Mouse (Mus musculus): Measurements from ENCODE around the gene Arhgap31.

Arhgap31 gene

GRCm38 (mm10) chr16:38651306-38651705, 61.8 kb downstream of the Arhgap31 start:
- DNase-seq (ENCODE audit: low read depth): no peak

- DNase-seq (ENCODE audit: low read depth): no peak
These were observed 63.6 kb downstream of the Arhgap31 start for GRCm38 (mm10) chr16:38649431-38649827.

- no peak for DNase-seq (ENCODE audit: low read depth)
These were observed 64.2 kb downstream of the Arhgap31 start for GRCm38 (mm10) chr16:38648783-38649430.

GRCm38 (mm10) chr16:38648155-38648554, 64.9 kb downstream of the Arhgap31 start:
- no peak for DNase-seq (ENCODE audit: low read depth)

GRCm38 (mm10) chr16:38644455-38644854, 68.6 kb downstream of the Arhgap31 start:
- no peak for DNase-seq (ENCODE audit: low read depth)

GRCm38 (mm10) chr16:38637085-38637484, 76.0 kb downstream of the Arhgap31 start:
- DNase-seq (ENCODE audit: low read depth): no peak

- DNase-seq (ENCODE audit: low read depth): no peak
These were observed 76.4 kb downstream of the Arhgap31 start for GRCm38 (mm10) chr16:38636682-38637081.

GRCm38 (mm10) chr16:38635833-38636390, 77.2 kb downstream of the Arhgap31 start:
- no peak for DNase-seq (ENCODE audit: low read depth)

GRCm38 (mm10) chr16:38632147-38632546, 80.9 kb downstream of the Arhgap31 start:
- DNase-seq (ENCODE audit: low read depth): no peak

GRCm38 (mm10) chr16:38625811-38626369, 87.2 kb downstream of the Arhgap31 start:
- DNase-seq (ENCODE audit: low read depth): no peak

- no peak for DNase-seq (ENCODE audit: low read depth)
These were observed 87.7 kb downstream of the Arhgap31 start for GRCm38 (mm10) chr16:38625411-38625810.

GRCm38 (mm10) chr16:38624303-38624702, 88.8 kb downstream of the Arhgap31 start:
- DNase-seq (ENCODE audit: low read depth): no peak

- DNase-seq (ENCODE audit: low read depth): peak; percentile 24
These were observed 90.8 kb downstream of the Arhgap31 start for GRCm38 (mm10) chr16:38622283-38622682.

- no peak for DNase-seq (ENCODE audit: low read depth)
These were observed 92.2 kb downstream of the Arhgap31 start for GRCm38 (mm10) chr16:38620696-38621450.

- DNase-seq (ENCODE audit: low read depth): peak; percentile 60
These were observed 94.0 kb downstream of the Arhgap31 start for GRCm38 (mm10) chr16:38619054-38619453.

GRCm38 (mm10) chr16:38617977-38618376, 95.1 kb downstream of the Arhgap31 start:
- no peak for DNase-seq (ENCODE audit: low read depth)

- DNase-seq (ENCODE audit: low read depth): no peak
These were observed 99.4 kb downstream of the Arhgap31 start for GRCm38 (mm10) chr16:38613646-38614045.

GRCm38 (mm10) chr16:38612646-38613045, 100.4 kb downstream of the Arhgap31 start:
- no peak for DNase-seq (ENCODE audit: low read depth)

- no peak for DNase-seq (ENCODE audit: low read depth)
These were observed 104.0 kb downstream of the Arhgap31 start for GRCm38 (mm10) chr16:38609092-38609491.

- DNase-seq (ENCODE audit: low read depth): no peak
These were observed 104.4 kb downstream of the Arhgap31 start for GRCm38 (mm10) chr16:38608687-38609086.

- DNase-seq (ENCODE audit: low read depth): no peak
These were observed 106.6 kb downstream of the Arhgap31 start for GRCm38 (mm10) chr16:38606509-38606908.

GRCm38 (mm10) chr16:38602989-38603804, 109.9 kb downstream of the Arhgap31 start:
- DNase-seq (ENCODE audit: low read depth): no peak

Data from c-Kit-positive CD71-negative TER-119-negative erythroid progenitor cells, embryonic 14.5 days (primary cell).